7 mouse cellular contexts compared by ENCODE assay signal in the genomic region with DNA sequence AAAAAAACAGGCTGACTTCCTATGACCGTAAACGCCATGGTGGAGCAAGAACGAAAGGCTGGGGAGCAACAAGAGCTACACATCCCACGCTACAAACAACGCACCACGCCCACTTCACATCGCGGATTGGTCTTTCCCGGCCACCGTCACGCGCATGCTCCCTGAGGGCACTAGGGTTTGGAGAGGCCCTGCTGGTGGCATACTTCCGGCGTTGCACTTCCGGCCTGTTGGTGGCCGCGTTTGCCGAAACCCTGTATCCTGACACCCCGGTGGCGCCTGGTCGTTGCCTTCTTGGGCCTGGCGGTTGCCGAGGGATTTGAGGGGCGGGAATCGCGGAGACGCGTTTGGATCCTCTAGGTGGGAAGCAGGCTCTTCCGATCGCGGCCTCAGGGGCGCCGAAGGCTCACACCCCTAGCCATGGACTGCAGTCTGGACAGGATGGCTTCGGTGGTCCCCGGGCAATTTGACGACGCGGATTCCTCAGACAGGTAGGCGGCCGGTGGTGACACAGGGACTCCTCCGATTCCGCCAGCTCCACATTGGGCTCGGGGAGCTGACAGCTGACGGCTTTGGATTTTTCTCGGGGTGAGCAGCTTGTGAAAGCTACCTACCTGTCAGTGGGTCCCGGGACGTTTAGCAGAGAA. TPM values are rescaled to one million over a fixed set of nuclear protein-coding genes. Genes with fewer than 3 reads are reported as not detected.
A peak's percentile ranks its signal among the peaks of the same experiment; 100 is the strongest.
DNase-seq lines count a peak whose midpoint lies in the region; ATAC-seq lines count a peak whose summit lies in the region.

Gene Cage1 (minus strand): TSS at position 26 of the 644 bp plus-strand sequence.

- peak within 1 kb of the TSS; percentile 81 for H3K27ac ChIP-seq in embryonic facial prominence, embryonic 12.5 days
- no peak within 1 kb of the TSS; the same call in 1 of the 2 replicates for H3K27ac ChIP-seq in limb, embryonic 11.5 days (replicated peaks; ENCODE audit: low read depth, low read length)
- peak within 1 kb of the TSS; percentile 76 for H3K27ac ChIP-seq in midbrain, embryonic 14.5 days (replicated peaks; ENCODE audit: low read depth, low read length)

- peaks cover 22% of the 10 kb centered on the region for H3K36me3 ChIP-seq in embryonic facial prominence, embryonic 12.5 days
- peaks cover 4% of the 10 kb centered on the region for H3K36me3 ChIP-seq in limb, embryonic 11.5 days (ENCODE audit: control insufficient read depth, insufficient read depth, low read length)
- peaks cover 22% of the 10 kb centered on the region for H3K36me3 ChIP-seq in midbrain, embryonic 14.5 days (ENCODE audit: control insufficient read depth, insufficient read depth, low read length)

- peak within 1 kb of the TSS; percentile 86 for H3K4me3 ChIP-seq in embryonic facial prominence, embryonic 12.5 days
- H3K4me3 ChIP-seq in limb, embryonic 11.5 days (ENCODE audit: low read depth, low read length) = peak within 1 kb of the TSS; percentile 66
- H3K4me3 ChIP-seq in midbrain, embryonic 14.5 days (replicated peaks; ENCODE audit: low read depth, low read length) = peak within 1 kb of the TSS; percentile 63

- peak within 1 kb of the TSS; percentile 93 for H3K4me2 ChIP-seq in embryonic facial prominence, embryonic 12.5 days (replicated peaks)
- peak within 1 kb of the TSS; percentile 79 for H3K4me2 ChIP-seq in limb, embryonic 11.5 days (ENCODE audit: low read depth, severe bottlenecking)
- peak within 1 kb of the TSS; percentile 91 for H3K4me2 ChIP-seq in midbrain, embryonic 14.5 days (ENCODE audit: low read length)

- peak; percentile 89 for ATAC-seq in embryonic facial prominence, embryonic 12.5 days (ENCODE audit: insufficient number of reproducible peaks, insufficient read depth, low FRiP score, low TSS enrichment)
- peak; percentile 93 for ATAC-seq in limb, embryonic 11.5 days (ENCODE audit: insufficient number of reproducible peaks, low FRiP score, low TSS enrichment, low read depth)
- ATAC-seq in midbrain, embryonic 14.5 days (ENCODE audit: low FRiP score, low TSS enrichment) = peak; percentile 96

- WGBS in embryonic facial prominence, embryonic 12.5 days = under 1% methylated on average over 47 of the region's 47 CpGs
- under 1% methylated on average over 47 of the region's 47 CpGs for WGBS in limb, embryonic 11.5 days
- WGBS in midbrain, embryonic 14.5 days = under 1% methylated on average over 47 of the region's 47 CpGs

- H3K9ac ChIP-seq in embryonic facial prominence, embryonic 12.5 days = peak within 1 kb of the TSS; percentile 83
- peak within 1 kb of the TSS; percentile 73 for H3K9ac ChIP-seq in limb, embryonic 11.5 days (ENCODE audit: low read length)
- peak within 1 kb of the TSS; percentile 75 for H3K9ac ChIP-seq in midbrain, embryonic 14.5 days (replicated peaks; ENCODE audit: low read length)

- peaks cover 14% of the 10 kb centered on the region for H3K4me1 ChIP-seq in embryonic facial prominence, embryonic 12.5 days
- H3K4me1 ChIP-seq in limb, embryonic 11.5 days (ENCODE audit: control insufficient read depth, insufficient read depth, low read length) = no peaks in the 10 kb centered on the region
- peaks cover 15% of the 10 kb centered on the region for H3K4me1 ChIP-seq in midbrain, embryonic 14.5 days (ENCODE audit: control insufficient read depth, insufficient read depth, low read length)

- H3K27me3 ChIP-seq in embryonic facial prominence, embryonic 12.5 days = no peaks in the 10 kb centered on the region
- H3K27me3 ChIP-seq in limb, embryonic 11.5 days (ENCODE audit: control insufficient read depth, insufficient read depth, low read length) = no peaks in the 10 kb centered on the region
- no peaks in the 10 kb centered on the region for H3K27me3 ChIP-seq in midbrain, embryonic 14.5 days (ENCODE audit: control insufficient read depth, insufficient read depth, low read length)

- peak; percentile 96 for DNase-seq in adrenal gland, postnatal 25 days
- DNase-seq in heart, adult 11 months = peak; percentile 100
- DNase-seq in kidney, adult 18-20 months = peak; percentile 99
- DNase-seq in limb, embryonic 11.5 days (ENCODE audit: low spot score) = peak; percentile 99
- DNase-seq in midbrain, embryonic 14.5 days = peak; percentile 98
- DNase-seq in spleen, adult 18-20 months = peak; percentile 91 to 94

- no peaks in the 10 kb centered on the region for H3K9me3 ChIP-seq in embryonic facial prominence, embryonic 12.5 days
- no peaks in the 10 kb centered on the region for H3K9me3 ChIP-seq in limb, embryonic 11.5 days (ENCODE audit: control insufficient read depth, low read length)
- no peaks in the 10 kb centered on the region for H3K9me3 ChIP-seq in midbrain, embryonic 14.5 days (ENCODE audit: control insufficient read depth, low read length)

RNA-seq across cellular contexts. Expression of gene Cage1, which starts in this region (rescaled TPM):
- 2.8 and 6.7 TPM in 2 replicates for total RNA-seq in adrenal gland, postnatal 25 days (2021)
- polyA plus RNA-seq in embryonic facial prominence, embryonic 12.5 days (2016; fragmentation: Nextera tagmentation; extraction: Ambion mirVana) = 1.1 and 1.2 TPM in 2 replicates
- polyA plus RNA-seq in limb, embryonic 11.5 days (2014; fragmentation: Nextera tagmentation; extraction: Ambion mirVana) = 0.96 and 0.99 TPM in 2 replicates
- polyA plus RNA-seq in midbrain, embryonic 14.5 days (2014; fragmentation: Nextera tagmentation; extraction: Ambion mirVana) = 2.7 TPM in 2 replicates

Comparison
In these comparisons a context has a peak if more than half of its experiments do, and no peak if none do; other contexts are left out.
1. Peak in DNase-seq, ATAC-seq, H3K4me3 ChIP-seq, H3K9ac ChIP-seq and H3K4me2 ChIP-seq in limb, embryonic 11.5 days; RNA of the gene not detected or under 1 TPM.